ENCODE assay signal across 24 mouse cellular contexts in genomic region chr15:12781296-12781695, GRCm38 (mm10). TPM values are rescaled to one million over a fixed set of nuclear protein-coding genes. Genes with fewer than 3 reads are reported as not detected.
DNase-seq lines count a peak whose midpoint lies in the region; ATAC-seq lines count a peak whose summit lies in the region.
"Had no signal": no experiment of that assay in that cellular context is flagged by ENCODE, and none has a peak within 500 bp of the region (broad histone marks: within the 10 kb centered on the region; RNA-seq: fewer than 3 reads in every experiment).

No protein-coding gene starts in this region.

- no peaks in the 10 kb centered on the region for H3K27me3 ChIP-seq in heart, embryonic 10.5 days (ENCODE audit: insufficient read depth, poor library complexity, severe bottlenecking)
- H3K27me3 ChIP-seq in heart, embryonic 12.5 days (replicated peaks): no peaks in the 10 kb centered on the region; the same call in 1 of the 2 replicates
- no peaks in the 10 kb centered on the region for H3K27me3 ChIP-seq in midbrain, embryonic 10.5 days (ENCODE audit: low read depth, poor library complexity, severe bottlenecking)
- no peaks in the 10 kb centered on the region for H3K27me3 ChIP-seq in midbrain, embryonic 14.5 days (ENCODE audit: control insufficient read depth, insufficient read depth, low read length)
- H3K27me3 ChIP-seq in limb, embryonic 13.5 days: no peaks in the 10 kb centered on the region
- H3K27me3 ChIP-seq: CH12.LX; embryonic facial prominence, embryonic 12.5 days; forebrain, embryonic 13.5 days had no signal

- H3K9me3 ChIP-seq in heart, embryonic 10.5 days: peaks cover 8% of the 10 kb centered on the region
- peaks cover 13% of the 10 kb centered on the region for H3K9me3 ChIP-seq in heart, embryonic 12.5 days (replicated peaks)
- peaks cover 8% of the 10 kb centered on the region; the same call in 1 of the 2 replicates for H3K9me3 ChIP-seq in midbrain, embryonic 10.5 days (replicated peaks)
- no peaks in the 10 kb centered on the region for H3K9me3 ChIP-seq in midbrain, embryonic 14.5 days (ENCODE audit: control insufficient read depth, low read length)
- 0 out of 2 replicates have a peak, but pooled peaks cover 6% of the 10 kb centered on the region for H3K9me3 ChIP-seq in limb, embryonic 13.5 days
- H3K9me3 ChIP-seq: embryonic facial prominence, embryonic 12.5 days; forebrain, embryonic 13.5 days; G1E had no signal

- no peak overlapping the region for H3K4me2 ChIP-seq in heart, embryonic 12.5 days
- H3K4me2 ChIP-seq in midbrain, embryonic 14.5 days (ENCODE audit: low read length): no peak overlapping the region
- no peak overlapping the region for H3K4me2 ChIP-seq in limb, embryonic 13.5 days (replicated peaks)
- H3K4me2 ChIP-seq: embryonic facial prominence, embryonic 12.5 days; forebrain, embryonic 13.5 days had no signal

- no peak overlapping the region for H3K4me3 ChIP-seq in heart, embryonic 10.5 days
- no peak overlapping the region for H3K4me3 ChIP-seq in heart, embryonic 12.5 days
- H3K4me3 ChIP-seq in midbrain, embryonic 10.5 days: no peak overlapping the region
- no peak overlapping the region for H3K4me3 ChIP-seq in midbrain, embryonic 14.5 days (replicated peaks; ENCODE audit: low read depth, low read length)
- H3K4me3 ChIP-seq in limb, embryonic 13.5 days: no peak overlapping the region
- H3K4me3 ChIP-seq: embryonic facial prominence, embryonic 10.5 days; embryonic facial prominence, embryonic 12.5 days; forebrain, embryonic 13.5 days had no signal

- H3K9ac ChIP-seq in heart, embryonic 12.5 days: no peak overlapping the region
- H3K9ac ChIP-seq in midbrain, embryonic 14.5 days (replicated peaks; ENCODE audit: low read length): no peak overlapping the region
- no peak overlapping the region for H3K9ac ChIP-seq in limb, embryonic 13.5 days
- H3K9ac ChIP-seq: embryonic facial prominence, embryonic 12.5 days; forebrain, embryonic 13.5 days had no signal

- WGBS in heart, embryonic 10.5 days: 82% methylated on average over 6 of the region's 6 CpGs
- WGBS in heart, embryonic 12.5 days: 77% methylated on average over 6 of the region's 6 CpGs
- WGBS in midbrain, embryonic 10.5 days: 89% methylated on average over 6 of the region's 6 CpGs
- WGBS in midbrain, embryonic 14.5 days: 94% methylated on average over 6 of the region's 6 CpGs
- WGBS in limb, embryonic 13.5 days: 45% methylated on average over 6 of the region's 6 CpGs

- 0 out of 2 replicates have a peak overlapping the region, but pooled peaks have one; percentile 1 for H3K27ac ChIP-seq in heart, embryonic 10.5 days
- no peak overlapping the region for H3K27ac ChIP-seq in heart, embryonic 12.5 days (ENCODE audit: poor library complexity, severe bottlenecking)
- H3K27ac ChIP-seq in midbrain, embryonic 10.5 days (replicated peaks): 0 out of 2 replicates have a peak overlapping the region, but pooled peaks have one; percentile 23
- H3K27ac ChIP-seq in midbrain, embryonic 14.5 days (replicated peaks; ENCODE audit: low read depth, low read length): no peak overlapping the region
- no peak overlapping the region for H3K27ac ChIP-seq in limb, embryonic 13.5 days
- H3K27ac ChIP-seq: embryonic facial prominence, embryonic 10.5 days; embryonic facial prominence, embryonic 12.5 days; forebrain, embryonic 13.5 days had no signal

- ATAC-seq in heart, embryonic 12.5 days (ENCODE audit: insufficient number of reproducible peaks, low FRiP score): no peak
- ATAC-seq in midbrain, embryonic 14.5 days (ENCODE audit: low FRiP score, low TSS enrichment): no peak
- peak; percentile 66 for ATAC-seq in limb, embryonic 13.5 days (ENCODE audit: low FRiP score, low read depth)
- ATAC-seq: activated CD4-positive, CD25-positive, alpha-beta regulatory T cell, adult 4 months; CD4-positive, CD25-positive, alpha-beta regulatory T cell, adult 4 months; forebrain, embryonic 13.5 days; Patski had no signal

- H3K36me3 ChIP-seq in heart, embryonic 10.5 days: no peaks in the 10 kb centered on the region
- no peaks in the 10 kb centered on the region for H3K36me3 ChIP-seq in heart, embryonic 12.5 days
- H3K36me3 ChIP-seq in midbrain, embryonic 10.5 days: no peaks in the 10 kb centered on the region
- no peaks in the 10 kb centered on the region for H3K36me3 ChIP-seq in midbrain, embryonic 14.5 days (ENCODE audit: control insufficient read depth, insufficient read depth, low read length)
- H3K36me3 ChIP-seq in limb, embryonic 13.5 days: no peaks in the 10 kb centered on the region
- H3K36me3 ChIP-seq: embryonic facial prominence, embryonic 10.5 days; embryonic facial prominence, embryonic 12.5 days; G1E had no signal

- H3K4me1 ChIP-seq in heart, embryonic 10.5 days: no peaks in the 10 kb centered on the region; the same call in 1 of the 2 replicates
- no peaks in the 10 kb centered on the region for H3K4me1 ChIP-seq in heart, embryonic 12.5 days (replicated peaks)
- no peaks in the 10 kb centered on the region for H3K4me1 ChIP-seq in midbrain, embryonic 10.5 days
- H3K4me1 ChIP-seq in midbrain, embryonic 14.5 days (ENCODE audit: control insufficient read depth, insufficient read depth, low read length): no peaks in the 10 kb centered on the region
- peaks cover 10% of the 10 kb centered on the region for H3K4me1 ChIP-seq in limb, embryonic 13.5 days
- H3K4me1 ChIP-seq: embryonic facial prominence, embryonic 10.5 days; embryonic facial prominence, embryonic 12.5 days; forebrain, embryonic 13.5 days had no signal

- no peak for DNase-seq in heart, embryonic 10.5 days (ENCODE audit: low spot score)
- DNase-seq in midbrain, embryonic 10.5 days (ENCODE audit: low spot score): no peak
- DNase-seq in midbrain, embryonic 14.5 days: no peak
- DNase-seq in frontal cortex, postnatal 25 days (ENCODE audit: low spot score in 2 of 2): no peak
- no peak for DNase-seq in thymus, postnatal 0 days (ENCODE audit: low spot score)
- DNase-seq: adrenal gland, adult 8-10 months; adrenal gland, postnatal 14 days; adrenal gland, postnatal 36 days; B cell, adult 2 months; cerebellum, adult 11-12 months; cerebellum, adult 2 months; cerebellum, adult 9-10 months; cerebellum, postnatal 10 days; cerebellum, postnatal 25 days had no signal

RNA-seq across cellular contexts. Expression of gene Pdzd2, which starts 41.6 kb away (rescaled TPM):
- polyA plus RNA-seq in heart, embryonic 10.5 days (2016; fragmentation: Nextera tagmentation; extraction: Ambion mirVana): 7.3 and 10.7 TPM in 2 replicates
- 14.2 and 14.4 TPM in 2 replicates for polyA plus RNA-seq in heart, embryonic 12.5 days (2016; fragmentation: Nextera tagmentation; extraction: Ambion mirVana)
- polyA plus RNA-seq in midbrain, embryonic 10.5 days (2016; fragmentation: Nextera tagmentation; extraction: Ambion mirVana): 6.1 TPM in 2 replicates
- 9.8 and 11.2 TPM in 2 replicates for polyA plus RNA-seq in midbrain, embryonic 14.5 days (2014; fragmentation: Nextera tagmentation; extraction: Ambion mirVana)
- 28.6 TPM in 2 replicates for polyA plus RNA-seq in limb, embryonic 13.5 days (2015; fragmentation: Nextera tagmentation; extraction: Ambion mirVana)
- polyA plus RNA-seq in thymus, postnatal 0 days (2015; fragmentation: Nextera tagmentation; extraction: Ambion mirVana): 5.2 and 6.3 TPM in 2 replicates

RNA-seq across cellular contexts. Expression of gene 6030458C11Rik, which starts 43.2 kb away (rescaled TPM):
- 39.8 and 42.3 TPM in 2 replicates for polyA plus RNA-seq in heart, embryonic 10.5 days (2016; fragmentation: Nextera tagmentation; extraction: Ambion mirVana)
- 32.3 and 32.9 TPM in 2 replicates for polyA plus RNA-seq in heart, embryonic 12.5 days (2016; fragmentation: Nextera tagmentation; extraction: Ambion mirVana)
- 42.6 and 44.6 TPM in 2 replicates for polyA plus RNA-seq in midbrain, embryonic 10.5 days (2016; fragmentation: Nextera tagmentation; extraction: Ambion mirVana)
- 24.1 and 25.7 TPM in 2 replicates for polyA plus RNA-seq in midbrain, embryonic 14.5 days (2014; fragmentation: Nextera tagmentation; extraction: Ambion mirVana)
- polyA plus RNA-seq in limb, embryonic 13.5 days (2015; fragmentation: Nextera tagmentation; extraction: Ambion mirVana): 49.7 and 51.1 TPM in 2 replicates
- polyA plus RNA-seq in thymus, postnatal 0 days (2015; fragmentation: Nextera tagmentation; extraction: Ambion mirVana): 25.3 and 29.6 TPM in 2 replicates

RNA-seq across cellular contexts. Expression of gene Drosha, which starts 43.3 kb away (rescaled TPM):
- 47.3 and 52.6 TPM in 2 replicates for polyA plus RNA-seq in heart, embryonic 10.5 days (2016; fragmentation: Nextera tagmentation; extraction: Ambion mirVana)
- polyA plus RNA-seq in heart, embryonic 12.5 days (2016; fragmentation: Nextera tagmentation; extraction: Ambion mirVana): 42.1 and 43.2 TPM in 2 replicates
- polyA plus RNA-seq in midbrain, embryonic 10.5 days (2016; fragmentation: Nextera tagmentation; extraction: Ambion mirVana): 77.9 and 81.3 TPM in 2 replicates
- 45.7 and 63.2 TPM in 2 replicates for polyA plus RNA-seq in midbrain, embryonic 14.5 days (2014; fragmentation: Nextera tagmentation; extraction: Ambion mirVana)
- polyA plus RNA-seq in limb, embryonic 13.5 days (2015; fragmentation: Nextera tagmentation; extraction: Ambion mirVana): 41.0 and 47.6 TPM in 2 replicates
- 15.4 and 18.8 TPM in 2 replicates for polyA plus RNA-seq in thymus, postnatal 0 days (2015; fragmentation: Nextera tagmentation; extraction: Ambion mirVana)

Comparison
In these comparisons a context has a peak if more than half of its experiments do, and no peak if none do; other contexts are left out.
1. H3K27ac ChIP-seq: peak in heart, embryonic 10.5 days (single experiment) and midbrain, embryonic 10.5 days (single experiment); none in heart, embryonic 12.5 days (single experiment), midbrain, embryonic 14.5 days (single experiment) and limb, embryonic 13.5 days (single experiment).